Mouse (Mus musculus): ENCODE measurements around the gene Aurkaip1.
"Not testable (repeated sequence)": the region's sequence is repeated elsewhere in the genome, so short reads cannot be mapped to it uniquely, and the experiment has no call there.

Aurkaip1 gene

GRCm38 (mm10) chr4:155831205-155831766 lies at the start of gene Aurkaip1:
TSS of gene Aurkaip1 (plus strand) at chr4:155831272.
- peak; percentile 99 for DNase-seq (ENCODE audit: low spot score)

DNA sequence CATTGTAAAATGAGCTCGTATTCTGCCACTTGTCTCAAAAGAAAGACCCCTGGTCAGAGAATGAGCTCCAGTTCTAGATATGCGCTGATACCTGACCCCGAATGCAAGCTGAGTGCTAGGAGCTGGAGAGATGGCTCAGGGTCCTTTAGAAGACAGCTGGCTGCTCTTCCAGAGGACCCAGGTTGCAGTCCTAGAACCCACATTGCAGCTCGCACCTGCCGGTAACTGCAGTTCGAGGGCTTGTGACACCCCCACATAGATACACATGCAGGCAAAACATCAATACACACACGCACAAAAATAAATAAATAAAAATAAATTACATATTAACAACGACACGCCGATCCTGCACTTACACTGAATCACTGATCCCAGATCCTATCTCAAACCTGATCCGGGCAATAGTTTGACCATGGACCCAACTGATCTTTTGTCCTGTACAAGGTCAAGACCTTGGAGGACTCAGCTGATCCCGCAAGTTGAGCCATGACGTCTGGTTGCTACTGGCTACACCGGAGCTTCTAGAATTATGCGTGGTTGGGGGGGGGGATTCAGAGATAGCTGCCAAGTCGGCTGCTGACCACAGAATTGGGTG lies 47.5 kb upstream of the Aurkaip1 start:
- DNase-seq (ENCODE audit: low spot score), result no peak

DNA sequence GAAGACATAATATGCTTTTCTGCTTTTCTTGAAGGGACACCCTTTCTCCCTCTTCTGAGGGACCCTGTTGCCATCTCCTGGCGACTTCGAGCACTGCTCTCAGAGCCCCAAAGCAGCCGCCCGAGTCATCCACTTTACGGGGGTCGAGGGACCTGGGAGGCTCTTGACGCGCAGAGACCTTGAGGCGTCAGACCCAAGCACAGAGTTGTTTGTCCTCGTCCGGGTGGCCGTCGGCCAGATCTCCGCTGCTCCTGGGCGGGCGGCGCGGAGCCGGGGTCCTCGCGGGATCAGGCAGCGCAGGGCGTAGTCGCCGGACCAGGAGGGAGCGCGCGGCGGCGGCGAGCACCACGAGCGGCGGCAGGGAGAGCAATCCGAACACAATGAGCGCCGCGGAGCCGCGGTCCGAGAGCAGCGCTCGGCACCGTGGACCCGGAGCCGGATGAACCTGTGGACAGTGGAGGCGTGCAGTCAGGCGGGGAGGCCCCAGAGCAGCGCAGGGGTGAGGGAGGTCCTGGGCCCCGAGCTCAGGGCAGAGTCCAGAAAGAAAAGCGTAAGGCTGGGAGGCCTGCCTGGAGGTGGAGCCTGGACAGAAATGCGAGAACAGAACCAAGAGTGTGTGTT lies 46.9 kb upstream of the Aurkaip1 start:
- DNase-seq (ENCODE audit: low spot score), result peak; percentile 87

DNA sequence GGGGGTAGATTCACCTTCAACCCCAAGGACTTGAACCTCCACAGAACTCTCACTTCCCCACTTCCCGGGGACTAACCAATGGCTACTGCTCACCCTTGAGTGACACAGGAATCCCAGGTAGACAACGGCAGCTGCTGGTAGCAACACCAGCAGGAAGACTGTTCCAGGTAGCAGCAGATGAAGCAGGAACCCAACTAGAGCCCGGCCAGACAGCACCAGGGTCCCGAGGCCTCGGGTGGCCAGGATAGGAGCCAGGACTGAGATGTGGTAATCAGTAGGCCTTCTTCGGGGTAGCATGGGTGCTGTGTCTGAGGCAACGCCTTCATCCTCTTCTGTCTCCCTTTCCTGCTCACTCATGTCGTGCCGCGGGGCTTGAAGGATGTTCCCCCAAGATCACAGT lies 45.8 kb upstream of the Aurkaip1 start:
- no peak for DNase-seq (ENCODE audit: low spot score)

DNA sequence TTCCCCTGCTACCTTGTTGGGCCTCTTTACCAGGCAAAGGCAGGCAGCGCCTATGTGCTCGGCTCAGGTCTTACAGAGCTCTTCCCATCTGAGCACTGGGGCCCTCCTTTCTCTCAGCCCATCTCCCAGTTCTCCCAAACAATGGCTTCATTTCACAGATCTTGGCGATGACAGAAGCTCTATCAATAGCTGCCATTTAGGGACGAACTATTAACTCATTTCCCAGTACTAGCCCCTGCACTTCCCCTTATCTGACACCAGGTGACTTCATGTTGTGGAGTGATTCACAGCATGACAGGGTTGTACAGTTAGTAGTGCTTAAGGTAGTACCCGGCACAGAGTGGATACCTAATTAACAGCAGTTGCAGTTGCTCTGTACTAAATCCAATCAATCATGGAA lies 45.3 kb upstream of the Aurkaip1 start, which contains the start of gene Tmem88b:
TSS of gene Tmem88b (minus strand) at position 56 of the 400 bp plus-strand sequence.
- no peak for DNase-seq (ENCODE audit: low spot score)

DNA sequence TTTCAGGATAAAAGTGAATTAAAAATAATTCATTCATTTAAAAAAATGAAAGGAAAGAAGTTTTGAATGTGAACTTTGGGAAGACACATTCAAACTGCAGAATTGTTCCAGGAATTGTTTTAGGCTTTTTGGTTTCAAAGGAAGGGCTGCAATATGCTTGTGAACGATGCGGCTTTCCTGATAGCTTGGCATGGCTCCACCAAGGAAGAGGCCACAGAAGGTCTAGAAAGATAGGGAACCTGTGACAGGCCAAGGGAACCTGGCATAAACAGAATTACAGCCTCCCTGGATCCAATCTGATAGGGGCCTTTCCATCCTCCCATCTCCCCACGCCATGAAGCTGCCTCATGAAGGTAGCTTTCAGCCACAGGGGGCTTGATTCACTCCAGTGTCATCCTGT lies 42.8 kb upstream of the Aurkaip1 start:
- no peak for DNase-seq (ENCODE audit: low spot score)

- DNase-seq (ENCODE audit: low spot score), result not testable (repeated sequence)
Observed at GRCm38 (mm10) chr4:155788833-155789232, 42.2 kb upstream of the Aurkaip1 start.

GRCm38 (mm10) chr4:155790021-155790489 lies 41.0 kb upstream of the Aurkaip1 start, which contains the start of gene Ankrd65:
TSS of gene Ankrd65 (plus strand) at chr4:155790439.
- no peak for DNase-seq (ENCODE audit: low spot score)

- DNase-seq (ENCODE audit: low spot score), result peak; percentile 11
Observed at GRCm38 (mm10) chr4:155790650-155791161, 40.4 kb upstream of the Aurkaip1 start.

DNA sequence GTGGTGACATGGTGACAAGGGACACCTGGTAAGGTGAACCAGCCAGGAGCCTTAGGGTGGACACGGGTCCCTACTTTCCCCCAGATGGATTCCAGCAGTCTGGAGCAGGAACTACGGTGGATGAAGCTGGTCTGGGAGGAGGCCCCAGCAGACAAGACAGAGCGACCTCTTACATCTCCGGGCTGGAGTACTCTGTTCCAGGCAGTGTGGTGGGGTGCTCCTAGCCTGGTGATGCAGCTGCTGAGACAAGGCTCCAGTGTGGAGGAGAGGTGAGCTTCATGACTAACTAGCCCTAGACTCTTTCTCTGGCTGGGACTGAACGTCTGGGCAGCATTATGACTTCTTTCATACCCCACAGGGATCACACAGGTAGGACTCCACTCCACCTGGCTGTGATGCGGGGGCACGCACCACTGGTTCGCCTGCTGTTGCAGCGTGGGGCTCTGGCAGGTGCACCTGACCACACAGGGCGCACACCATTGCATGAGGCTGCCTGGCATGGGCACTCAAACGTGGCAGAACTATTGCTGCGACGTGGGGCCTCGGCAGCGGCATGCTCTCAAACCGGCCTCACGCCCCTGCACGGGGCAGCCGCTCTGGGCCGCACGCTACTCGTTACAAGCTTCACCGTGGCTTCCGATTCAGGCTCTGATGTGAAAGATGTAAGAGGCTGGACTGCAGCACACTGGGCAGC lies 39.7 kb upstream of the Aurkaip1 start:
- no peak for DNase-seq (ENCODE audit: low spot score)

DNA sequence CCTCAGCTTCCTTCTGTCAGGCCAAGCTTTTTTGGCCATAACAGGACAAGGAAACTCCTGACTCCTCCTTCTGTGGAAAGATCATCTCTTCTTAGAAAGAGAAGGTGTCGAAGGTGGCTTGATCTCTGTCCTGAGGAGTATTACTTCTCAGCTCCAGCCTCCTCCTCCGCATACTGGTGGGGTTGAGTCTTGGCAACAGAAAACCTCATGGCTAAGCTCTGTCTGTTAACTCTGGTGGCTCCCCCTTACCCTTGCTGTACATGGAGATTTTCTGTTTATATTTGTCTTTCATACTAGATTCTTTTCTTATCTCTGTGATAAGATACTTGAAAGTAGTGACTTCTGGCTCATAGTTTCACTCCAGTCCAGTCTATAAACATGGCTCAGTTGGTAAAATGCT lies 37.3 kb upstream of the Aurkaip1 start:
- no peak for DNase-seq (ENCODE audit: low spot score)

DNA sequence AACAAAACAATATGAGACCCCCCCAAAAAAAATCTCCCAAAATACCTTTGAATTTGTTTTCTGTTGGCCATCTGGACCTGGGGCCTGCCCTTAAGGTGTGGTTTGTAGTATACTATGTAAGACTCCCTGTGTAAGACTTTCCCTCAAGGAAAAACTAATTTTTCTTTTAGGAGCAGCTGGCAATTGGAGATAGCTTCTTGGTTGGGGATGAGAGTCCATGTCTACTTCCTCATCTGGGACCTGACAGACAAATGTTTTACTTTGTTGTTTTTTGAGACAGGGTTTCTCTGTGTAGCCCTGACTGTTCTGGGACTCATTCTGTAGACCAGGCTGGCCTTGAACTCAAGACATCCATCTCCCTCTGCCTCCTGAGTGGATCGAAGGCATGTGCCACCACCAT lies 29.0 kb upstream of the Aurkaip1 start:
- no peak for DNase-seq (ENCODE audit: low spot score)

DNA sequence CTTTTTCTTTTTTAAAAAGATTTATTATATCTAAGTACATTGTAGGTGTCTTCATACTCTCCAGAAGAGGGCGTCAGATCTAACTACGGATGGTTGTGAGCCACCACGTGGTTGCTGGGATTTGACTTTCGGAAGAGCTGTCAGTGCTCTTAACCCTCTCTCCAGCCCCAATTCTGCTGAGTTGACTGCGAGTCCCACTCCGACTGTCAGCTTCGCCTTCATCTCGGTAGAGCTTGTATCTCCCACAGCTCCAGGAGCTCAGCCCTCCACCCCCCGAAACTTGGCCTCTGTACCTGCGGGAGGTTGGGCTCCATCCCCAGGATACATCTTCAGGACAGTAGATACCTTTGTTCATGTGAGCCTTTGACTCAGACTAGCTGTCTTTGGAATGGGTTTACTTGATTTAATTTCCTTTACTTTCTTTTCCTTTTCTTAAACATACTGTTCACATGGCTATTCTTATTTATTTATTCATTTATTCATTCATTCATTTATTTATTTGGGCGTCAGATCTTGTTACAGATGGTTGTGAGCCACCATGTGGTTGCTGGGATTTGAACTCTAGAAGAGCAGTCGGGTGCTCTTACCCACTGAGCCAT lies 28.2 kb upstream of the Aurkaip1 start, which contains the start of gene Mrpl20:
TSS of gene Mrpl20 (plus strand) at position 138 of the 599 bp plus-strand sequence.
- peak; percentile 56 for DNase-seq (ENCODE audit: low spot score)

GRCm38 (mm10) chr4:155803340-155804041 lies 27.6 kb upstream of the Aurkaip1 start:
- peak; percentile 95 for DNase-seq (ENCODE audit: low spot score)

DNA sequence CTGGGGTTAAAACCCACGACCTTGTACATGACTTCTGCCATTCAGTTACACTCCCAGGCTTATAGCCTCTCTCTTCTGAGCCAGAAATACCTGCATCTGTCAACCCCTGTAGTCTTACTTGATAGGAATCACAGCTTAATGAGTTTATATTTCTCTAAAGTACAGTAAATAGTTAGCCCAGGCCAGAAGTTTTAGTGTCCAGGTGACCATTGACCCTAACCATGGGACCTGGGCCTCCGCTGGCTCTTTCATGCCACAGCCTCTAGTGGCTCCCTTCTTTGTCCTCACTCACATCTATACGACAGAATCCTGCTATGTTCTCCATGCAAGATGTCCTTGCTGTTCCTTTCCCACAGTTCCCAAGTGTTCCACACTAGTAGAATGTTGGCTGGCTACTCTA lies 23.2 kb upstream of the Aurkaip1 start:
- DNase-seq (ENCODE audit: low spot score), result no peak

DNA sequence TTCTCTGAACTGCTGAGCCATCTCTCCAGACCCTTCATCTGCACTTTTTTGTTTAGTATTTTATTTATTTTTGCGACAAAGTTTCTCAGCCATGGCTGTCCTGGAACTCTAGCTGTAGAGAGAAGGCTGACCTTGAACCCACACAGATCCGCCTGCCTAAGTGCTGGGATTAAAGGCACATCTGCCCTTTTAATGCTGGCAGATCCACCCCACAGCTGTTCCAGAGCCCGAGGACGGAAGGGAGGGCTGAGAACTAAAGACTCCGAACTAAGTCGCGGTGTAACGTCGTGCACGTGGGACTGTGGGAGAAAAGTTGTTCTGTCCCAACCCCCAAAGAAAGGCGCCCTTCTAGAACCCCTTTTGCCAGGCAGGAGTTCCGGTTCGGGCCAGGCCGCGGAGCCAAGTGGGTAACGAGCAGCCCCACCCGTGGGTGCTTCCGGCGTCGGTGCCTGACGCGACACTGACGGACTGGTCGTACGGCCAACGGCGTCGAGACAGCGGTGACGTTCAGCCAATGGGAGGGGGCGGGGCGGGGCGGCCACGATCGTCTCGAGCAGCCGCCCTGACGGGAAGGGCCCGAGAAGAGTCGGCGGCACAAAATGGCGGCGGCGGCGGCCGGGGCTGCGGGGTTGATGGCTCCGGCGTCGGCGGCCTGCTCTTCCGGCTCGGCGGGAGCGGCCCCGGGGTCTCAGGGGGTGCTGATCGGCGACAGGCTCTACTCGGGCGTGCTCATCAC lies 19.0 kb upstream of the Aurkaip1 start, which contains the start of gene Ccnl2:
TSS of gene Ccnl2 (plus strand) at position 561 of the 736 bp plus-strand sequence.
- peak; percentile 97 for DNase-seq (ENCODE audit: low spot score)

GRCm38 (mm10) chr4:155812665-155813181 lies 18.3 kb upstream of the Aurkaip1 start:
- DNase-seq (ENCODE audit: low spot score), result peak; percentile 23

- DNase-seq (ENCODE audit: low spot score), result no peak
Observed at GRCm38 (mm10) chr4:155817533-155817932, 13.5 kb upstream of the Aurkaip1 start.

- peak; percentile 58 for DNase-seq (ENCODE audit: low spot score)
Observed at GRCm38 (mm10) chr4:155821025-155821424, 10.0 kb upstream of the Aurkaip1 start.

GRCm38 (mm10) chr4:155823443-155823842 lies 7.6 kb upstream of the Aurkaip1 start:
- DNase-seq (ENCODE audit: low spot score), result no peak

Measured in embryo, embryonic 10 days (tissue).